In genomic region chr4:65217651-65218364, GRCm38 (mm10) we compare ENCODE assay signal across 12 mouse cellular contexts.
DNase-seq lines count a peak whose midpoint lies in the region; ATAC-seq and TF ChIP-seq lines count a peak whose summit lies in the region.
"Had no signal": no experiment of that assay in that cellular context is flagged by ENCODE, and none has a peak within 500 bp of the region (broad histone marks: within the 10 kb centered on the region; RNA-seq: fewer than 3 reads in every experiment).

No protein-coding gene starts in this region.

- no peaks in the 10 kb centered on the region for H3K27me3 ChIP-seq in lung, postnatal 0 days (replicated peaks; ENCODE audit: insufficient read depth, low read length)
- H3K27me3 ChIP-seq in embryonic facial prominence, embryonic 13.5 days, result no peaks in the 10 kb centered on the region
- no peaks in the 10 kb centered on the region for H3K27me3 ChIP-seq in limb, embryonic 15.5 days
- H3K27me3 ChIP-seq: CH12.LX; megakaryocyte, embryonic 14.5 days had no signal

- DNase-seq in heart, postnatal 10 days, result peak; percentile 7 to 8
- no peak for DNase-seq in heart, postnatal 14 days
- DNase-seq in lung, postnatal 0 days (ENCODE audit: low spot score), result peak; percentile 45
- no peak for DNase-seq in lung, adult 18-20 months
- DNase-seq in frontal cortex, postnatal 14 days (ENCODE audit: low spot score in 2 of 2), result no peak
- DNase-seq in ovary, postnatal 14 days (ENCODE audit: low spot score), result no peak
- DNase-seq: gastrocnemius, postnatal 36 days had no signal

- no peak overlapping the region for H3K4me3 ChIP-seq in lung, postnatal 0 days (ENCODE audit: low read depth, low read length)
- no peak overlapping the region for H3K4me3 ChIP-seq in embryonic facial prominence, embryonic 13.5 days
- no peak overlapping the region for H3K4me3 ChIP-seq in limb, embryonic 15.5 days
- H3K4me3 ChIP-seq: left cerebral cortex, adult 2 months; megakaryocyte, embryonic 14.5 days had no signal

- ATAC-seq in lung, postnatal 0 days, result peak; percentile 48
- peak; percentile 20; the same call in 1 of the 2 replicates for ATAC-seq in embryonic facial prominence, embryonic 13.5 days (ENCODE audit: insufficient number of reproducible peaks, insufficient read depth, low FRiP score, low TSS enrichment, low read depth)
- no peak for ATAC-seq in limb, embryonic 15.5 days (ENCODE audit: insufficient number of reproducible peaks, low FRiP score, low TSS enrichment, low read depth)

- no peak for TF ChIP-seq EP300 in lung, postnatal 0 days (IDR thresholded peaks at IDR 0.05)

- WGBS in lung, postnatal 0 days, result 19% methylated on average over 9 of the region's 9 CpGs
- 16% methylated on average over 9 of the region's 9 CpGs for WGBS in embryonic facial prominence, embryonic 13.5 days
- 14% methylated on average over 9 of the region's 9 CpGs for WGBS in limb, embryonic 15.5 days

- H3K27ac ChIP-seq in lung, postnatal 0 days (ENCODE audit: low read length), result no peak overlapping the region
- H3K27ac ChIP-seq in embryonic facial prominence, embryonic 13.5 days, result peak overlapping the region; percentile 60
- H3K27ac ChIP-seq in limb, embryonic 15.5 days, result peak overlapping the region; percentile 27; the same call in 1 of the 2 replicates
- H3K27ac ChIP-seq: left cerebral cortex, adult 2 months had no signal

- intact Hi-C loops in heart, postnatal 10 days (cut with DNase I), result no loop called here
- intact Hi-C loops in heart, postnatal 14 days (cut with DNase I), result no loop called here

- H3K4me2 ChIP-seq in lung, postnatal 0 days (replicated peaks; ENCODE audit: low read depth, low read length), result peak overlapping the region; percentile 27; the same call in 1 of the 2 replicates
- H3K4me2 ChIP-seq in embryonic facial prominence, embryonic 13.5 days, result peak overlapping the region; percentile 36
- H3K4me2 ChIP-seq in limb, embryonic 15.5 days, result peak overlapping the region; percentile 20; the same call in 1 of the 2 replicates

- no peaks in the 10 kb centered on the region for H3K9me3 ChIP-seq in lung, postnatal 0 days (ENCODE audit: low read length)
- H3K9me3 ChIP-seq in embryonic facial prominence, embryonic 13.5 days, result no peaks in the 10 kb centered on the region
- H3K9me3 ChIP-seq in limb, embryonic 15.5 days, result no peaks in the 10 kb centered on the region
- H3K9me3 ChIP-seq: megakaryocyte, embryonic 14.5 days had no signal

- no peaks in the 10 kb centered on the region for H3K36me3 ChIP-seq in lung, postnatal 0 days (ENCODE audit: insufficient read depth, low read length)
- H3K36me3 ChIP-seq in embryonic facial prominence, embryonic 13.5 days, result no peaks in the 10 kb centered on the region
- no peaks in the 10 kb centered on the region for H3K36me3 ChIP-seq in limb, embryonic 15.5 days

- H3K4me1 ChIP-seq in lung, postnatal 0 days (ENCODE audit: insufficient read depth, low read depth, low read length), result peaks cover 6% of the 10 kb centered on the region; the same call in 1 of the 2 replicates
- H3K4me1 ChIP-seq in embryonic facial prominence, embryonic 13.5 days, result peaks cover 17% of the 10 kb centered on the region
- peaks cover 10% of the 10 kb centered on the region; the same call in 1 of the 2 replicates for H3K4me1 ChIP-seq in limb, embryonic 15.5 days
- H3K4me1 ChIP-seq: megakaryocyte, embryonic 14.5 days had no signal

- H3K9ac ChIP-seq in lung, postnatal 0 days (replicated peaks; ENCODE audit: low read depth), result no peak overlapping the region
- H3K9ac ChIP-seq in embryonic facial prominence, embryonic 13.5 days, result no peak overlapping the region
- no peak overlapping the region for H3K9ac ChIP-seq in limb, embryonic 15.5 days

- no peak for TF ChIP-seq CTCF in lung, postnatal 0 days (IDR thresholded peaks at IDR 0.05)

Comparison
In these comparisons a context has a peak if more than half of its experiments do, and no peak if none do; other contexts are left out.
1. DNase-seq: peak in heart, postnatal 10 days (2 of 2) and lung, postnatal 0 days (single experiment); none in heart, postnatal 14 days (0 of 2), lung, adult 18-20 months (0 of 2), frontal cortex, postnatal 14 days (0 of 2) and ovary, postnatal 14 days (single experiment).
2. Peak in every context shown above with its lines, with median percentiles within 50 percentile points of each other: H3K4me2 ChIP-seq.